Mouse (Mus musculus): ENCODE measurements around the gene Tbc1d7.

The Tbc1d7 gene

GRCm38 (mm10) chr13:43171020-43171710, at the start of gene Tbc1d7:
Gene Tbc1d7, minus strand, starts transcription at chr13:43171501.
- in situ Hi-C loops (cut with MseI, MboI): loop anchor here in 1 of 2 experiments (10.0 kb wide), 1 partner anchor 154 kb away; no protein-coding TSS in a partner anchor

DNA sequence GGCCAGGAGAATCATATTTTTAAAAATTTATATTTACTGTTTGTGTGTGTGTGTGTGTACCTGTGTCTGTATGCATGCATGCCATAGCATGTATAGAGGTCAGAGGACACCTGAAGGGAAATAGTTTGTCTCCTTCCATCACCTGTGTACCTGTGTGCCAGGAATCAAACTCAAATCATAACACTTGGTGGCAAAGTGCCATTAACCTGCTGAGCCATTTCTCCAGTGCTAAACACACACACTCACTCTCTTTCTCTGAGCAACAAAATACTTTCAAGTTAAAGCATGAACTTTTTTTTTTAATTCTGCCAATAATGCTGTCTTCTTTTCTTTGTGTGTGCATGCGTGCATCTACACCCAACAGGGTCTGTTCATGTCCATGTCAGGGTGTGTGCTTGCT, 49.3 kb upstream of the Tbc1d7 start:
- in situ Hi-C loops (cut with MseI, MboI): no loop called here

- in situ Hi-C loops (cut with MseI, MboI): no loop called here
These were observed 47.5 kb upstream of the Tbc1d7 start for GRCm38 (mm10) chr13:43218764-43219163.

- in situ Hi-C loops (cut with MseI, MboI): no loop called here
These were observed 47.0 kb upstream of the Tbc1d7 start for GRCm38 (mm10) chr13:43218284-43218683.

DNA sequence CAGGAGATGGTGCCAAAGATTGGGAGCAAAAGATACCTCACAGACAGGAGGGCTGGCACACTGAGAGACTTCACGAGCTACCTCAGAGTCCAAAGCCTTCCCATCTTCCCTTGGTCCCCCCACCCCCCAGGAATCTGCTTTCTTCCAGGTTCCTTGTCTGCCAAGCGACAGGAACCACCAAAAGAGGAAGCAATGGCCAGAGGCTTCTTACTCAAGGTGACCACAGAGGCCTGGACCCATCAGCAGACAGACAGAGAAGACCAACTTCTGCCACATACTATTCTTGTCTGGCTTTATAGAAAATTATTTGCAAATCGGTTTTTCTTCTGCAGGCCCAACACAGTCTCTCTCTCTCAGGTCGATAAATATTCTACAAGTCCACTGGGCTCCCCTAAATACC, 46.4 kb upstream of the Tbc1d7 start:
- in situ Hi-C loops (cut with MseI, MboI): no loop called here

- in situ Hi-C loops (cut with MseI, MboI): no loop called here
These were observed 45.8 kb upstream of the Tbc1d7 start for GRCm38 (mm10) chr13:43217059-43217458.

DNA sequence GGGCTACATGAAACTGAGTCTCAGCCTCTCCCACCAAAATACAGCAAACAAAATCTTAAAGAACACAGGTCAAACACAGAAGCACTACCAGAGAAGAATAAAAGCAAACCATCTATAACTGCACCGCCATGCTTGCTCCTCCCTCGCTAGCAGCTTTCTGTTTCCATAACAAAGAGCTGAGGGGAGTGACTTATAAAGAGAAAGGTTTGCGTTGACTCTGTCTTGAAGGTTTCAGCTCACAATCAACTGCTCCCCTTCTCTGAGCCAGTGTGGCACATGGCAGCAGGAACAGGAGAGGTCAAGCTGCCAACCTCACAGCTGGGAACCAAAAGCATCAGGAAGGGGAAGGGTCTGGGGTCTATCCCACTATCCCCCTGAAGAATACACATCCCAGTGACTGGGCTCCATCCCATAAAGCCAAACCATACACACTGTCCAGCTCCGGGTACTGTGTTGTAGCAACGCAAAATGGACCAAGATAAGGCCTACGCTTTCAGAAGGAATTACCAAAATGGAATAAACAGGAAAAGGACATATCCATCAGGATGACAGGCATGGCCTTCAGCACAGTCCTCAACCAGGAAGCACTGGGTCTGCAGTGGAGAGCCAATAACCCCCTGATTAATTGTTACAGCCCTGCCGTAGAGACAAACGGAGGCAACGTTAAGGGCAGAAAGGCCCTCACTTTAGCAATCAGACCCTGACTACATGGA, 44.8 kb upstream of the Tbc1d7 start:
- in situ Hi-C loops (cut with MseI, MboI): no loop called here

DNA sequence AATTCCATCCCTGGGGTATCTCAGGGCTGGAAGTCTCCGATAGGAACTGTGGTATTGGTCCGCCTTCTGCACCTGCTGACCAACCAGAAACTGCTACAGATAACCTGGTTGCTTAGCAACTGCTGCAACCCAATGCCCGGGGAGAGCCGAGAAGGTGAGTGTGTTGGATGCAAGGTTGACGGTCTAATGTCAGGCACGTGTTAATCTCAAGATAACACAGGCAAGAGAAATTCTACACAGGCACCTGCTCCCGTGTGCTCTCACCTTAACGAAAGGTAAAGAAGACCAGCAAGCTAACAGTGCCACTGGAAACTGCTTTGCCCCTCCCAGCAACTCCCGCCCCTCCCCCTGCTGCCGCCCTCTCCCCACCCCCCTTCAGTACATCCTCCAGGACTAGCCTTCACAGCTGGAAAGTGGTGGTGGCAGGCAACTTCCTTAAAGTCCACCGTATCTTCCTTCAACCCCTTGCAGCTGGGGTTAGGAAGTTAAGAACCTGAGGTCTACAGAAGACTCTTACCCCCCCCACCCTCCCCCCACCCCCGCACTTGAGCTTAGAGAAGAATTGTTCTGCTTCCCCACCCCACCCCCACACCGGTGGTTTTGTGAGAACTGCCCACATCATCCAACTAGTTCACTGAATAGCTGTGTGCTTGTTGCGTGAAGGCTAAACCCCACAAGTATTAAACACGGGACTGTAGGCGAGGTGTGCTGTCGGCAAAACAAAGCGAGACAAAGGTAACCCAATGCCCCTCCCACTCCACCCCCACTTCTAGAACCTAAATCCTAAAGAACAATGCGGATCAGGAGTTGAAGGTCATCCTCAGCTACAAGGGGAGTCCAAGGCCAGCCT, 44.1 kb upstream of the Tbc1d7 start:
- in situ Hi-C loops (cut with MseI, MboI): no loop called here

GRCm38 (mm10) chr13:43212338-43212737, 41.0 kb upstream of the Tbc1d7 start:
- in situ Hi-C loops (cut with MseI, MboI): no loop called here

GRCm38 (mm10) chr13:43210956-43211355, 39.7 kb upstream of the Tbc1d7 start:
- in situ Hi-C loops (cut with MseI, MboI): no loop called here

- in situ Hi-C loops (cut with MseI, MboI): no loop called here
These were observed 38.3 kb upstream of the Tbc1d7 start for GRCm38 (mm10) chr13:43209560-43209959.

GRCm38 (mm10) chr13:43208914-43209439, 37.7 kb upstream of the Tbc1d7 start:
- in situ Hi-C loops (cut with MseI, MboI): no loop called here

DNA sequence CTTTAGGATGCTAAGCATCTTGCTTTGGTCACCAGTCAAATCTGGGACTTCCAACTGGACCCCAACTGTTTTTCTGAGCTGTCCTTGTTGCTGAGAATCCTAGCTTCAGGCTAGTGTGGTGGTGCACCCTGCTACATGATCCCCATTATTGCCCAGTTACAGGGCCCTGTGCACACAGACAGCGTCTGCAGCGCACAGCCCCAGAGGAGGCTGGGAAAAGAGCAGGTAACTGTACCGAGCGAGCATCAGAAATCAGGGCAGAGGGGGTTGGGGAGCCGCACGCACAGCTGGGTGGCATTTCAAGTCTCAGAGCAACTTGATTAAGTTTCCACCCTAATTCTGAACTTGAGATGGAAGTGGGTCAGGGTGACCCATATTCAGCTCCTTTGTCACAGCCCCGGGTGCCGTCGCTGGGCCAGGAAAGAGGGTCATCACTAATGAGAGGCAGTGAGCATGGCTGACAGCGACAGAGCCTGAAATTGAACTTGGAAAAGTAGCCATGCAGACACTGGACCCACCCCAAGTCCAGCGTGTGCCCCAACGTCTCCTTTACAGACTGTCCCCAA, 34.9 kb upstream of the Tbc1d7 start:
- in situ Hi-C loops (cut with MseI, MboI): no loop called here

- in situ Hi-C loops (cut with MseI, MboI): no loop called here
These were observed 32.3 kb upstream of the Tbc1d7 start for GRCm38 (mm10) chr13:43203641-43204040.

DNA sequence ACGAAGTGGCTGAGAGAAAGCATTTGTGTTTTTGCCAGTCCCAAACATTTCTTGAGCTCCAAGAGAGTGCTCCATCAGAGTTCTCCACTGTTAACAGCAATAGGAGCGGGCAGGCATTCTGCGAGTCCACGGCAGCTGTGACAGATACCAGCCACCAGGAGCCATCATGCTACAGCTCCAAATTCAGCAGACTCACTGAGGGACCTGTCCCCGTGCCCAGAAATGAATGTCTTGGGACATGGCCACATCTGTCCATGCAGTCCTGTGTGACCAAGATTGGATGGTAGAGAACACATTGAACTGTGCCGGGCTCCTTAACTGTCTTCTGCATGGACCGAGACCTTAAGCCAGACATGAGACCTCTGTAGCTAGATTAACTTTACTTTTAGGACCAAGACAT, 31.9 kb upstream of the Tbc1d7 start:
- in situ Hi-C loops (cut with MseI, MboI): no loop called here

DNA sequence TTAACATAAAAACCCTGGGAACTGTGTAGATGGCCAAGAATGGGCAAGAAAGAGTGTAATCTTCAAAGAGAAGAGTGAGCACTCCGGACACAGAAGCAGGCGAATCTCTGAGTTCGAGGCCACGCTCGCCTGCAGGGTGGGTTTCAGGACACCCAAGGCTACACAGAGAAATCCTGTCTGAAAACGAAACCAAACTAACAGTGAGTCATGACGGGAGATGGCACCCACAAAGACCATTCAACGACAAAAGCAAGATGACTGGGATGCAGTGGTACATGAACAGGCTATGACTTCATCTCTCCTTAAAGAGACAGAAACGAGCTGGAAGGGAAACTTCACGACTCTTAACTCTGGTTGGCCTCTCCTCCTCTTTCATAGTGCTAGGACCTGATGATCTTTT, 31.1 kb upstream of the Tbc1d7 start:
- in situ Hi-C loops (cut with MseI, MboI): no loop called here

- in situ Hi-C loops (cut with MseI, MboI): no loop called here
These were observed 29.7 kb upstream of the Tbc1d7 start for GRCm38 (mm10) chr13:43201033-43201432.

- in situ Hi-C loops (cut with MseI, MboI): no loop called here
These were observed 29.2 kb upstream of the Tbc1d7 start for GRCm38 (mm10) chr13:43200473-43200872.

DNA sequence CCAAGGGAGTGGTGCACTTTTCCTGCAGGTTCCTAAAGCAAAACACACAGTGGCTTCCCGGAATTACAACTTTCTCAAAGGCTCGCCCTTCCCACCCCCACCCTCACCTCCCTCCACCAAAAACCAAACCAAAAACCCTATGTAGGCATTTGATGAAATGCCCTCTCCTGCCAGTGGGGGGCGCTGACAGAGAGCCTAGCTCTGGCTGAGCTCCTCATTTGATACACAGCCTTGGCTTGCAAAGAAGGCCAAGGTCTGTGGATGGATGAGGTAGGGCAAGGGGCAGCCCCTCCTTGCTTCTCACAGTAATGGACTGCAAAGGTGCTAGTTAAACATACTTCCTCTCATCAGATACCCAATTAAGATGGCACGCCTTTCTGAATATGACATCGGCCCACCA, 28.4 kb upstream of the Tbc1d7 start:
- in situ Hi-C loops (cut with MseI, MboI): loop anchor here in 1 of 2 experiments (10.0 kb wide), 1 partner anchor 125 kb away; no protein-coding TSS in a partner anchor

DNA sequence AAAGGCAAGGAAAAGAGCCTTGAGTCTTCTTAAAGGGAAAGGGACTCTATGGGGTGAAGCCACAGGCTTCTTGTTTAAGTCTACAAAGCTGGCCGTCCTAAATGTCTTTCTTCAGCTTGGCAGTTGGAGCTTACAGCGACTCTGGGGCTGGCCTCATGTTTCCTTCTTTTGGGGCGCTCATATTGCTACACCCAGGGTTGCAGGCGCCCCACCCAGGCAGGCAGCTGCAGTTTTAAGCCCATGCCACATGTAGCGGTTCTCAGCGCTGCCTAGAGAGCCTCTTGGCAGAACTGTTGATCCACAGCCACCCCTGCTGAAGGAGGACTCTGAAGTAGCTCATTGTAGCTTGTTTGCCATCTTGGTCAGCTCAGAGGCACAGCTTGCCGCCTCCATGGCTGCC, 28.0 kb upstream of the Tbc1d7 start:
- in situ Hi-C loops (cut with MseI, MboI): loop anchor here in 1 of 2 experiments (10.0 kb wide), 1 partner anchor 126 kb away; no protein-coding TSS in a partner anchor

DNA sequence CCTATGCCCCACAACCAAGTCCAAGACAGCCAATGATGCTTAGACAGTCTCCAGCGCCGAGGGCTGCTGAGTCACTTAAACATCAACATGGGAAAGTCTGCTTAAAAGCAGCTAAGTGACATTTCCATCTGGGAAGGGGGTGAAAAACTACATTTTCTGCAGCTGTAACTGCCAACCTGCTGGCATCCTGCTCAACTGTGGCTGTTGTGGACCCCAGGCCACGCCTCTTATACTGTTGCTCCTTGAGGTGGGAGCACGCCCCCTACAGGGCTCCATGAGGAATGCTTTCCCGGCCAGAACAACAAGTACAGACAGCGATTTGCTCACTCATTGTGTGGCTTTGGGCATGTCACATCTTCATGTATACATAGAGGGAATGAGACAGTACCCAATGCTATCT, 25.9 kb upstream of the Tbc1d7 start:
- in situ Hi-C loops (cut with MseI, MboI): loop anchor here in 1 of 2 experiments (10.0 kb wide), 1 partner anchor 128 kb away; no protein-coding TSS in a partner anchor

Measured in mouse trophoblast stem cell (cell line).